In genomic region chr15:83897286-83897685, GRCm38 (mm10) we compare ENCODE assay signal across 11 mouse cellular contexts.
A peak's percentile ranks its signal among the peaks of the same experiment; 100 is the strongest.
DNase-seq lines count a peak whose midpoint lies in the region; ATAC-seq and TF ChIP-seq lines count a peak whose summit lies in the region.
"Had no signal": no experiment of that assay in that cellular context is flagged by ENCODE, and none has a peak within 500 bp of the region (broad histone marks: within the 10 kb centered on the region; RNA-seq: fewer than 3 reads in every experiment).

No protein-coding gene starts in this region.

- no peak for TF ChIP-seq CTCF in kidney, adult 2 months (conservative IDR thresholded peaks at IDR 0.05; ENCODE audit: insufficient read depth, insufficient read length, low read depth, low read length)
- TF ChIP-seq CTCF in intestine, postnatal 0 days (IDR thresholded peaks at IDR 0.05; ENCODE audit: low read depth), result no peak

- no peak overlapping the region for H3K27ac ChIP-seq in hindbrain, embryonic 16.5 days (ENCODE audit: low read depth, low read length)
- H3K27ac ChIP-seq in midbrain, embryonic 16.5 days (ENCODE audit: low read length), result no peak overlapping the region
- no peak overlapping the region for H3K27ac ChIP-seq in kidney, adult 2 months (ENCODE audit: insufficient read depth, low read depth, low read length)
- H3K27ac ChIP-seq in intestine, postnatal 0 days (ENCODE audit: low read depth, low read length), result no peak overlapping the region
- H3K27ac ChIP-seq: heart, embryonic 15.5 days had no signal

- peak; percentile 15 for DNase-seq in adrenal gland, adult 8-10 months
- DNase-seq in brain, embryonic 18.5 days (ENCODE audit: low read depth, low spot score), result peak; percentile 67
- no peak for DNase-seq in kidney, postnatal 4 days
- DNase-seq in heart, postnatal 4 days, result no peak
- no peak for DNase-seq in kidney, adult 2 months
- DNase-seq: kidney, postnatal 36 days; lung, adult 18-20 months had no signal

- H3K9ac ChIP-seq in hindbrain, embryonic 16.5 days (ENCODE audit: low read depth, low read length), result no peak overlapping the region; the same call in 1 of the 2 replicates
- no peak overlapping the region for H3K9ac ChIP-seq in midbrain, embryonic 16.5 days (ENCODE audit: low read depth, low read length)
- H3K9ac ChIP-seq in intestine, postnatal 0 days (ENCODE audit: low read depth, low read length), result no peak overlapping the region
- H3K9ac ChIP-seq: heart, embryonic 15.5 days had no signal

- peak overlapping the region; percentile 10; the same call in 1 of the 2 replicates for H3K4me2 ChIP-seq in hindbrain, embryonic 16.5 days (ENCODE audit: low read length)
- H3K4me2 ChIP-seq in midbrain, embryonic 16.5 days (ENCODE audit: low read length), result 0 out of 2 replicates have a peak overlapping the region, but pooled peaks have one; percentile 1
- no peak overlapping the region for H3K4me2 ChIP-seq in intestine, postnatal 0 days (replicated peaks; ENCODE audit: low read depth)
- H3K4me2 ChIP-seq: heart, embryonic 15.5 days had no signal

- peak; percentile 77; the same call in 1 of the 2 replicates for ATAC-seq in hindbrain, embryonic 16.5 days
- peak; percentile 84 for ATAC-seq in midbrain, embryonic 16.5 days
- no peak for ATAC-seq in intestine, postnatal 0 days

- TF ChIP-seq POLR2A in kidney, adult 2 months (IDR thresholded peaks at IDR 0.05; ENCODE audit: low read depth, low read length), result no peak

- H3K9me3 ChIP-seq in hindbrain, embryonic 16.5 days (ENCODE audit: control insufficient read depth, low read length), result no peaks in the 10 kb centered on the region
- no peaks in the 10 kb centered on the region for H3K9me3 ChIP-seq in midbrain, embryonic 16.5 days (replicated peaks; ENCODE audit: control insufficient read depth, low read length, poor library complexity, severe bottlenecking)
- no peaks in the 10 kb centered on the region for H3K9me3 ChIP-seq in intestine, postnatal 0 days (ENCODE audit: control insufficient read depth)
- H3K9me3 ChIP-seq: heart, embryonic 15.5 days had no signal

- H3K4me3 ChIP-seq in hindbrain, embryonic 16.5 days (ENCODE audit: low read length), result no peak overlapping the region
- H3K4me3 ChIP-seq in midbrain, embryonic 16.5 days (ENCODE audit: low read depth, low read length), result no peak overlapping the region
- H3K4me3 ChIP-seq in kidney, adult 2 months (ENCODE audit: insufficient read depth, low read depth, low read length), result no peak overlapping the region
- H3K4me3 ChIP-seq in intestine, postnatal 0 days (ENCODE audit: low read depth, low read length), result no peak overlapping the region
- H3K4me3 ChIP-seq: heart, embryonic 15.5 days had no signal

- WGBS in hindbrain, embryonic 16.5 days, result 32% methylated on average over 9 of the region's 9 CpGs
- 33% methylated on average over 9 of the region's 9 CpGs for WGBS in midbrain, embryonic 16.5 days
- WGBS in kidney, adult 2 months, result 52% methylated on average over 9 of the region's 9 CpGs
- 59% methylated on average over 9 of the region's 9 CpGs for WGBS in intestine, postnatal 0 days

- no peaks in the 10 kb centered on the region for H3K36me3 ChIP-seq in hindbrain, embryonic 16.5 days (ENCODE audit: control insufficient read depth, insufficient read depth, low read length)
- no peaks in the 10 kb centered on the region for H3K36me3 ChIP-seq in midbrain, embryonic 16.5 days (ENCODE audit: control insufficient read depth, insufficient read depth, low read length)
- H3K36me3 ChIP-seq in kidney, adult 2 months (ENCODE audit: control insufficient read depth, insufficient read depth, low read length), result no peaks in the 10 kb centered on the region
- no peaks in the 10 kb centered on the region for H3K36me3 ChIP-seq in intestine, postnatal 0 days (ENCODE audit: control insufficient read depth, insufficient read depth)
- H3K36me3 ChIP-seq: heart, embryonic 15.5 days had no signal

- no peaks in the 10 kb centered on the region; the same call in 1 of the 2 replicates for H3K27me3 ChIP-seq in hindbrain, embryonic 16.5 days (replicated peaks; ENCODE audit: control insufficient read depth, insufficient read depth, low read length)
- H3K27me3 ChIP-seq in midbrain, embryonic 16.5 days (ENCODE audit: control insufficient read depth, insufficient read depth, low read depth, low read length), result no peaks in the 10 kb centered on the region
- no peaks in the 10 kb centered on the region for H3K27me3 ChIP-seq in kidney, adult 2 months (replicated peaks; ENCODE audit: control insufficient read depth, insufficient read depth, low read length)
- no peaks in the 10 kb centered on the region for H3K27me3 ChIP-seq in intestine, postnatal 0 days (replicated peaks; ENCODE audit: control insufficient read depth, insufficient read depth, low read length)

- H3K4me1 ChIP-seq in hindbrain, embryonic 16.5 days (ENCODE audit: control insufficient read depth, insufficient read depth, low read depth, low read length), result peaks cover 7% of the 10 kb centered on the region
- peaks cover 12% of the 10 kb centered on the region for H3K4me1 ChIP-seq in midbrain, embryonic 16.5 days (ENCODE audit: control insufficient read depth, insufficient read depth, low read length)
- H3K4me1 ChIP-seq in kidney, adult 2 months (ENCODE audit: control insufficient read depth, insufficient read depth, low read length), result no peaks in the 10 kb centered on the region
- no peaks in the 10 kb centered on the region for H3K4me1 ChIP-seq in intestine, postnatal 0 days (replicated peaks; ENCODE audit: control insufficient read depth, insufficient read depth, low read length)
- H3K4me1 ChIP-seq: heart, embryonic 15.5 days had no signal

Comparison
In these comparisons a context has a peak if more than half of its experiments do, and no peak if none do; other contexts are left out.
1. DNase-seq: peak in adrenal gland, adult 8-10 months (single experiment) and brain, embryonic 18.5 days (single experiment); none in kidney, postnatal 4 days (0 of 2), heart, postnatal 4 days (single experiment) and kidney, adult 2 months (single experiment).